Mouse (Mus musculus) heart, postnatal 0 days (tissue): ENCODE results near the gene Ino80.

Experiments
- CTCF ChIP-seq: IDR thresholded peaks from 2 replicates; pipeline ENCODE4 v1.5.1; 2016; ENCODE audit warnings: antibody characterized with exemption, control low read depth, low read depth
- EP300 ChIP-seq: IDR thresholded peaks from 2 replicates; pipeline ENCODE4 v1.6.1; 2016; ENCODE audit warnings: antibody characterized with exemption, low read depth

DNA sequence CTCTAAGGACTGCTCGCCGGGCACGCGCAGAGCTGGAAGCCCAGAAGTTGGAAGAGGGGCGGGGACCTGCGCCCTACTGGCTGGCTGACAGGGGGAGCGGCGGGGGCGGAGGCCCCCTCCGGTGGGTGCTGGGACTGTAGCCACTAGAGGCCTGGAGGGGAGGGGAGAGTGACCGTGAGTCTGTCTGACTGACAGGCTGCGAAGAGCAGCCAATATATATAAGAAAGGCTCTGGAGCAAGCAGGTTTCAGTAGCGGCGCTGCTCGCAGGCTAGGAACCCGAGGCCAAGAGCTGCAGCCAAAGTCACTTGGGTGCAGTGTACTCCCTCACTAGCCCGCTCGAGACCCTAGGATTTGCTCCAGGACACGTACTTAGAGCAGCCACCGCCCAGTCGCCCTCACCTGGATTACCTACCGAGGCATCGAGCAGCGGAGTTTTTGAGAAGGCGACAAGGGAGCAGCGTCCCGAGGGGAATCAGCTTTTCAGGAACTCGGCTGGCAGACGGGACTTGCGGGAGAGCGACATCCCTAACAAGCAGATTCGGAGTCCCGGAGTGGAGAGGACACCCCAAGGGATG is 151.8 kb downstream of the Ino80 start, which contains the start of gene Dll4:
- TF ChIP-seq EP300 (no peak), CTCF (no peak)
